Comparison of ENCODE assay signal across 21 mouse cellular contexts in genomic region chr6:73612266-73612665, GRCm38 (mm10).
DNase-seq lines count a peak whose midpoint lies in the region; ATAC-seq and TF ChIP-seq lines count a peak whose summit lies in the region.
"Had no signal": no experiment of that assay in that cellular context is flagged by ENCODE, and none has a peak within 500 bp of the region (broad histone marks: within the 10 kb centered on the region; RNA-seq: fewer than 3 reads in every experiment).

No protein-coding gene starts in this region.

- no peak overlapping the region for H3K4me3 ChIP-seq in lung, embryonic 14.5 days (ENCODE audit: low read depth, low read length)
- no peak overlapping the region for H3K4me3 ChIP-seq in embryonic facial prominence, embryonic 11.5 days (ENCODE audit: low read depth, low read length)
- no peak overlapping the region for H3K4me3 ChIP-seq in limb, embryonic 13.5 days
- H3K4me3 ChIP-seq: embryonic facial prominence, embryonic 13.5 days; forebrain, embryonic 12.5 days; heart, embryonic 13.5 days; hindbrain, embryonic 12.5 days had no signal

- TF ChIP-seq POLR2A in brain, embryonic 14.5 days (IDR thresholded peaks at IDR 0.05; ENCODE audit: borderline replicate concordance, extremely low read depth, insufficient read depth, insufficient read length, poor library complexity, severe bottlenecking) = no peak

- no peak overlapping the region for H3K4me2 ChIP-seq in lung, embryonic 14.5 days
- no peak overlapping the region for H3K4me2 ChIP-seq in embryonic facial prominence, embryonic 11.5 days (ENCODE audit: low read depth, low read length)
- H3K4me2 ChIP-seq in limb, embryonic 13.5 days (replicated peaks) = no peak overlapping the region
- H3K4me2 ChIP-seq: forebrain, embryonic 12.5 days; heart, embryonic 13.5 days; hindbrain, embryonic 12.5 days had no signal

- TF ChIP-seq CTCF in lung, embryonic 14.5 days (IDR thresholded peaks at IDR 0.05; ENCODE audit: low read depth) = no peak
- TF ChIP-seq CTCF in brain, embryonic 14.5 days (IDR thresholded peaks at IDR 0.05; ENCODE audit: borderline replicate concordance, extremely low read depth, insufficient read depth, insufficient read length) = peak; percentile 3; the same call in 1 of the 2 replicates

- 61% methylated on average over 3 of the region's 3 CpGs for WGBS in lung, embryonic 14.5 days
- WGBS in embryonic facial prominence, embryonic 11.5 days = 36% methylated on average over 3 of the region's 3 CpGs
- 11% methylated on average over 3 of the region's 3 CpGs for WGBS in limb, embryonic 13.5 days

- H3K27me3 ChIP-seq in lung, embryonic 14.5 days (ENCODE audit: insufficient read depth, low read length) = no peaks in the 10 kb centered on the region
- no peaks in the 10 kb centered on the region for H3K27me3 ChIP-seq in embryonic facial prominence, embryonic 11.5 days (ENCODE audit: control insufficient read depth, insufficient read depth, low read length)
- H3K27me3 ChIP-seq in limb, embryonic 13.5 days = no peaks in the 10 kb centered on the region
- H3K27me3 ChIP-seq: CH12.LX; embryonic facial prominence, embryonic 13.5 days; forebrain, embryonic 12.5 days; heart, embryonic 13.5 days; hindbrain, embryonic 12.5 days; Patski had no signal

- no peaks in the 10 kb centered on the region for H3K36me3 ChIP-seq in lung, embryonic 14.5 days (ENCODE audit: insufficient read depth)
- no peaks in the 10 kb centered on the region for H3K36me3 ChIP-seq in embryonic facial prominence, embryonic 11.5 days (replicated peaks; ENCODE audit: control insufficient read depth, insufficient read depth, low read depth, low read length)
- H3K36me3 ChIP-seq in limb, embryonic 13.5 days = no peaks in the 10 kb centered on the region
- H3K36me3 ChIP-seq: embryonic facial prominence, embryonic 13.5 days; forebrain, embryonic 12.5 days; heart, embryonic 13.5 days; hindbrain, embryonic 12.5 days had no signal

- no peak overlapping the region for H3K27ac ChIP-seq in lung, embryonic 14.5 days (ENCODE audit: low read depth)
- no peak overlapping the region for H3K27ac ChIP-seq in embryonic facial prominence, embryonic 11.5 days (replicated peaks; ENCODE audit: low read depth, low read length)
- no peak overlapping the region for H3K27ac ChIP-seq in limb, embryonic 13.5 days
- H3K27ac ChIP-seq: embryonic facial prominence, embryonic 13.5 days; forebrain, embryonic 12.5 days; heart, embryonic 13.5 days; hindbrain, embryonic 12.5 days had no signal

- H3K9ac ChIP-seq in lung, embryonic 14.5 days = no peak overlapping the region
- H3K9ac ChIP-seq in embryonic facial prominence, embryonic 11.5 days (replicated peaks; ENCODE audit: low read length) = no peak overlapping the region
- no peak overlapping the region for H3K9ac ChIP-seq in limb, embryonic 13.5 days
- H3K9ac ChIP-seq: embryonic facial prominence, embryonic 13.5 days; forebrain, embryonic 12.5 days; heart, embryonic 13.5 days; hindbrain, embryonic 12.5 days had no signal

- DNase-seq in lung, embryonic 14.5 days = peak; percentile 3
- no peak for DNase-seq in lung, postnatal 10 days
- no peak for DNase-seq in brain, embryonic 14.5 days (ENCODE audit: low read depth)
- DNase-seq in embryonic facial prominence, embryonic 11.5 days (ENCODE audit: low spot score) = peak; percentile 35
- DNase-seq: adrenal gland, postnatal 14 days; cerebellum, adult 18-20 months; cerebellum, adult 9-11 months; cerebellum, postnatal 36 days; gastrocnemius, postnatal 14 days; heart, postnatal 36 days had no signal

- no peaks in the 10 kb centered on the region for H3K4me1 ChIP-seq in lung, embryonic 14.5 days (ENCODE audit: insufficient read depth)
- no peaks in the 10 kb centered on the region for H3K4me1 ChIP-seq in embryonic facial prominence, embryonic 11.5 days (ENCODE audit: control insufficient read depth, insufficient read depth, low read length)
- peaks cover 17% of the 10 kb centered on the region for H3K4me1 ChIP-seq in limb, embryonic 13.5 days

- no peak for ATAC-seq in lung, embryonic 14.5 days (ENCODE audit: insufficient read depth)
- no peak for ATAC-seq in embryonic facial prominence, embryonic 11.5 days (replicated peaks; ENCODE audit: insufficient number of reproducible peaks, low FRiP score, low TSS enrichment, low read depth)
- ATAC-seq in limb, embryonic 13.5 days (ENCODE audit: low FRiP score, low read depth) = peak; percentile 29; the same call in 1 of the 2 replicates
- no peak for ATAC-seq in megakaryocyte progenitor cell, adult 5-6 weeks (replicated peaks; ENCODE audit: poor library complexity)
- ATAC-seq: activated CD4-positive, CD25-positive, alpha-beta regulatory T cell, adult 4 months; forebrain, embryonic 16.5 days; hindbrain, embryonic 16.5 days; Patski had no signal

- H3K9me3 ChIP-seq in lung, embryonic 14.5 days (ENCODE audit: low read depth, low read length) = no peaks in the 10 kb centered on the region
- no peaks in the 10 kb centered on the region for H3K9me3 ChIP-seq in embryonic facial prominence, embryonic 11.5 days (replicated peaks; ENCODE audit: control insufficient read depth, low read length)
- H3K9me3 ChIP-seq in limb, embryonic 13.5 days = no peaks in the 10 kb centered on the region
- H3K9me3 ChIP-seq: embryonic facial prominence, embryonic 13.5 days; forebrain, embryonic 12.5 days; heart, embryonic 13.5 days had no signal

Comparison
In these comparisons a context has a peak if more than half of its experiments do, and no peak if none do; other contexts are left out.
1. DNase-seq: peak in lung, embryonic 14.5 days (single experiment) and embryonic facial prominence, embryonic 11.5 days (single experiment); none in lung, postnatal 10 days (single experiment) and brain, embryonic 14.5 days (single experiment).